Mouse (Mus musculus): ENCODE results near the gene Snx12.

DNA sequence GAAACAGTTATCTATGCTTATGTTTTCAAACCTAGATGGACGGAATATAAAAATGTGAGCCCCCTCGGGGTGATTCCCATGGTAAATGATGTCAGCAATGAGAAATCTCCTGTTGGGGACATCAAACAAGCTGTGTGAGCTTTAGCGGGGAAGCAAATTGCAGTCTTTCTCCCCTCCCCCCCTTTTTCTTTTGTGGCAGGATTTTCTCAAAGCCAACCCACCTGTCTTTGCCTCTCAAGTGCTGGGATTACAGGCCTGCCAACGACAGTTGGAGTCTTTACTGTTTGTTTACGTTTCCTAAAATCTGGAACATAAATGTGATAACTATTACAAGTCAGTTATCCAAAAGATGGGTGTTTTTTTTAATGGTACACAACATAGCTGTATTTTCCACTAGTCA lies 66.0 kb downstream of the Snx12 start:
- TF ChIP-seq GATA1 (IDR thresholded peaks at IDR 0.05; ENCODE audit: borderline replicate concordance, low read length), result no peak
- no peak for TF ChIP-seq FLI1 (IDR thresholded peaks at IDR 0.05; ENCODE audit: low read length)
